Mouse (Mus musculus): Measurements from ENCODE around the gene Fam107b. TPM values are rescaled to one million over a fixed set of nuclear protein-coding genes. Genes with fewer than 3 reads are reported as not detected.

The Fam107b gene
- polyA plus RNA-seq, 1 experiment from 2014 or later, result 25.0 TPM

DNA sequence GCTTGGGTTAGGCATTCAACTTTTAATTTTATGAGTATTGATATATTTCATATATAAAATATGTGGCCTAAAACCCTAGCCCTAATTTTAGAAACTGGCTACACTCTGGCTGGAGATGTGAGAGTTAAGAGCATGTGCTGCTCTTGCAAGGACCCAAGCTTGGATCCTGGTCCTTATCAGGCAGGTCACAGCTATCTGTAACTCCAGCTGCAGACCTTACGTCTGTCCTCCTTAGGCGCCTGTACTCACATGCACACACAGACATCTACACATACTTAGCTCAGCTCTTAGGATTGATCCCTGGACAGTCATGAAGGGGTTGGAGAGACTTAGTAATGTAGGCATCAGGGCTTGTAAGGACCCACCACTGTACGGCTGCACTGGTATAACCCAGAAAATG, 205.3 kb downstream of the Fam107b start:
- Histone ChIP-seq H3K4me2 (ENCODE audit: low read depth, low read length) (no peak overlapping the region), H3K4me3 (ENCODE audit: low read depth, low read length) (no peak overlapping the region), H3K9me3 (replicated peaks; ENCODE audit: control insufficient read depth, low read length) (no peaks in the 10 kb centered on the region), H3K4me1 (ENCODE audit: control insufficient read depth, low read depth, low read length) (peaks cover 3% of the 10 kb centered on the region), H3K27ac (ENCODE audit: low read length) (no peak overlapping the region), H3K9ac (ENCODE audit: low read depth, low read length) (no peak overlapping the region), H3K27me3 (ENCODE audit: control insufficient read depth, insufficient read depth, low read depth, low read length) (no peaks in the 10 kb centered on the region), H3K36me3 (ENCODE audit: control insufficient read depth, insufficient read depth) (0 out of 2 replicates have a peak, but pooled peaks cover 2% of the 10 kb centered on the region)
- peak; percentile 82 for ATAC-seq (ENCODE audit: low read depth)
- WGBS (ENCODE audit: insufficient replicate concordance), result 42% methylated on average over 3 of the region's 3 CpGs

GRCm38 (mm10) chr2:3776045-3776444, 205.8 kb downstream of the Fam107b start:
- no peak for ATAC-seq (ENCODE audit: low read depth)
- Histone ChIP-seq H3K4me2 (ENCODE audit: low read depth, low read length) (no peak overlapping the region), H3K27ac (ENCODE audit: low read length) (no peak overlapping the region), H3K9me3 (replicated peaks; ENCODE audit: control insufficient read depth, low read length) (no peaks in the 10 kb centered on the region), H3K4me3 (ENCODE audit: low read depth, low read length) (no peak overlapping the region), H3K4me1 (ENCODE audit: control insufficient read depth, low read depth, low read length) (peaks cover 3% of the 10 kb centered on the region), H3K27me3 (ENCODE audit: control insufficient read depth, insufficient read depth, low read depth, low read length) (no peaks in the 10 kb centered on the region), H3K9ac (ENCODE audit: low read depth, low read length) (no peak overlapping the region), H3K36me3 (ENCODE audit: control insufficient read depth, insufficient read depth) (0 out of 2 replicates have a peak, but pooled peaks cover 2% of the 10 kb centered on the region)

DNA sequence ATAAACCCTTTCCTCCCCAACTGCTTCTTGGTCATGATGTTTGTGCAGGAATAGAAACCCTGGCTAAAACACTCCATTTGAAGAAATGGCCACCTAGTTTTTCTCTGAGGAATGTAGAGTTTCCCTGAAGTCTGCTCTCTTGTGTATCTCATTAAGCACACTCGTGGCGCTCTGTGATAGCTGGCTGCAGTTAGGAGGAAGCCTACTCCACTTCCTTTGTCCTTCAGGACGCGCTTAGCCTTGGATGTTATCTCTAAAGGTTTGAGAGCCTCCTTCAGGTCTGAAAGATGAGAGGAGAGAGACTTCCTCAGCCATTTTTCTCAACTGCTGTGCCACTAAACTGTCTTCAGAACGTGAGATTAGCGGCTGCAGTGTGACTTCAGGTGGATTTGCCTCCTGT, 207.4 kb downstream of the Fam107b start:
- Histone ChIP-seq H3K9ac (ENCODE audit: low read depth, low read length) (no peak overlapping the region), H3K4me3 (ENCODE audit: low read depth, low read length) (no peak overlapping the region), H3K9me3 (replicated peaks; ENCODE audit: control insufficient read depth, low read length) (no peaks in the 10 kb centered on the region), H3K36me3 (ENCODE audit: control insufficient read depth, insufficient read depth) (0 out of 2 replicates have a peak, but pooled peaks cover 2% of the 10 kb centered on the region), H3K4me2 (ENCODE audit: low read depth, low read length) (no peak overlapping the region), H3K4me1 (ENCODE audit: control insufficient read depth, low read depth, low read length) (peaks cover 3% of the 10 kb centered on the region), H3K27ac (ENCODE audit: low read length) (no peak overlapping the region), H3K27me3 (ENCODE audit: control insufficient read depth, insufficient read depth, low read depth, low read length) (no peaks in the 10 kb centered on the region)
- 27% methylated on average over 6 of the region's 6 CpGs for WGBS (ENCODE audit: insufficient replicate concordance)
- ATAC-seq (ENCODE audit: low read depth), result no peak

DNA sequence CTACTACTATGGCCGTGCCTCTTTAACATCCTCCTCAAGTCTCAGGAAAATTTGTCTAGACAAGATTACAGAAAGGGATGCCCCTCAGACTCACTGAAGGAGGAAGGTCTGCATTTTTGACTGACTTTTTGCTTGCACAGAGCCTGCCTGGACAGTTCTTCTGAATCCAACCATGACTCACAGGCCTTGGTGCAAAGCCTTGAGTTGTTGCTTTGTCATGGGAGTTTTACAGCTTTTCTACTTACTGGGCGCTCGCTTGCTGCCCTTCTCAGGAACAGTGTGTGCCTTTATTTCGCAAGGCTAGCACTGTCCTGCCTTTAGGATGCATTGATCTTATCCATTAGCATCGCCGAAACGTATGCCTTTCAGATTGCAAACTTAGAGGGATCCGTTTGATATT, 215.3 kb downstream of the Fam107b start:
- no peaks in the 10 kb centered on the region for H3K27me3 ChIP-seq (ENCODE audit: control insufficient read depth, insufficient read depth, low read depth, low read length)
- H3K4me1 ChIP-seq (ENCODE audit: control insufficient read depth, low read depth, low read length), result no peaks in the 10 kb centered on the region
- no peaks in the 10 kb centered on the region for H3K9me3 ChIP-seq (replicated peaks; ENCODE audit: control insufficient read depth, low read length)
- H3K27ac ChIP-seq (ENCODE audit: low read length), result no peak overlapping the region
- no peaks in the 10 kb centered on the region for H3K36me3 ChIP-seq (ENCODE audit: control insufficient read depth, insufficient read depth)
- H3K4me3 ChIP-seq (ENCODE audit: low read depth, low read length), result no peak overlapping the region
- no peak for ATAC-seq (ENCODE audit: low read depth)
- no peak overlapping the region for H3K9ac ChIP-seq (ENCODE audit: low read depth, low read length)
- 69% methylated on average over 8 of the region's 8 CpGs for WGBS (ENCODE audit: insufficient replicate concordance)
- H3K4me2 ChIP-seq (ENCODE audit: low read depth, low read length), result no peak overlapping the region

DNA sequence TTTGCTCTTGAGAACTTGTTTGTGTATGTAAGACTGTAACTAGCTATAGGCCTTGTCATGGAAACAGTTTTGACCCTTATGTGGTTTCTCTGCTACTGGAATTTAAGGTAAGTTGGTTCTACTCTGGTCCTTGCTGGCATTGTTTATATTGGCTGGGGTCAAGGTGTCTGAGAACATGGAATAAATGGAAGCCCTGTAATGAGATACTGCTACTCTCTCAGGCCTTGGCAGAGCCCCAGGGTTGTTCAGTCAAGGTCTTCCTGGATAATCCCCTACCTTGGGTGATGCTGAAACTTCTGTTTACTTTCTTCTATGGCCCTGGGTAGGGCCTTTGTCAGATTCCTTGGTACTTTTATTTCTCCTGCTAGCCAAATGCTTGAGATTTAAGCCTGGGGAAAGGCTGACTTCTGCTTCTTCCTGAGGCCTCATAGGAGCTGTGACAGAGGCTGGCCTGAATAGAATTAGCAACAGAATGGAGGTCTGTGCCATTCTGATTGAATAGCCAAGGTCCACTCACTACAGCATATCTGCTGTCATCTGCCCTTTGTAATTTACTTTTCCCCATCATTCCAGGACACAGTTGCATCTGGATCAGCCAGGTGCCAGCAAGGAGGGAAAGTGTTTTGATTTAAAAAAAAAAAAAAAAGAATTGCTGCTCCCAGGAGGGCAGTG, 217.6 kb downstream of the Fam107b start:
- Histone ChIP-seq H3K9me3 (replicated peaks; ENCODE audit: control insufficient read depth, low read length) (no peaks in the 10 kb centered on the region), H3K4me1 (ENCODE audit: control insufficient read depth, low read depth, low read length) (no peaks in the 10 kb centered on the region), H3K36me3 (ENCODE audit: control insufficient read depth, insufficient read depth) (no peaks in the 10 kb centered on the region), H3K27ac (ENCODE audit: low read length) (no peak overlapping the region), H3K9ac (ENCODE audit: low read depth, low read length) (no peak overlapping the region), H3K27me3 (ENCODE audit: control insufficient read depth, insufficient read depth, low read depth, low read length) (no peaks in the 10 kb centered on the region), H3K4me3 (ENCODE audit: low read depth, low read length) (no peak overlapping the region), H3K4me2 (ENCODE audit: low read depth, low read length) (no peak overlapping the region)
- no peak for ATAC-seq (ENCODE audit: low read depth)

GRCm38 (mm10) chr2:3788424-3788786, 218.1 kb downstream of the Fam107b start:
- Histone ChIP-seq H3K4me2 (ENCODE audit: low read depth, low read length) (no peak overlapping the region), H3K4me3 (ENCODE audit: low read depth, low read length) (no peak overlapping the region), H3K9me3 (replicated peaks; ENCODE audit: control insufficient read depth, low read length) (no peaks in the 10 kb centered on the region), H3K9ac (ENCODE audit: low read depth, low read length) (no peak overlapping the region), H3K36me3 (ENCODE audit: control insufficient read depth, insufficient read depth) (no peaks in the 10 kb centered on the region), H3K27me3 (ENCODE audit: control insufficient read depth, insufficient read depth, low read depth, low read length) (no peaks in the 10 kb centered on the region), H3K4me1 (ENCODE audit: control insufficient read depth, low read depth, low read length) (no peaks in the 10 kb centered on the region), H3K27ac (ENCODE audit: low read length) (no peak overlapping the region)
- ATAC-seq (ENCODE audit: low read depth), result no peak
- 20% methylated on average over 3 of the region's 3 CpGs for WGBS (ENCODE audit: insufficient replicate concordance)

GRCm38 (mm10) chr2:3796543-3796942, 226.3 kb downstream of the Fam107b start:
- 58% methylated on average over 5 of the region's 5 CpGs for WGBS (ENCODE audit: insufficient replicate concordance)
- no peak for ATAC-seq (ENCODE audit: low read depth)
- no peak overlapping the region for H3K4me2 ChIP-seq (ENCODE audit: low read depth, low read length)

GRCm38 (mm10) chr2:3799767-3800554, 229.7 kb downstream of the Fam107b start:
- H3K27me3 ChIP-seq (ENCODE audit: control insufficient read depth, insufficient read depth, low read depth, low read length), result no peaks in the 10 kb centered on the region
- H3K9me3 ChIP-seq (replicated peaks; ENCODE audit: control insufficient read depth, low read length), result no peaks in the 10 kb centered on the region
- ATAC-seq (ENCODE audit: low read depth), result 0 out of 2 replicates have a peak, but pooled peaks have one; percentile 11
- 5% methylated on average over 18 of the region's 18 CpGs for WGBS (ENCODE audit: insufficient replicate concordance)
- H3K4me1 ChIP-seq (ENCODE audit: control insufficient read depth, low read depth, low read length), result no peaks in the 10 kb centered on the region; the same call in 1 of the 2 replicates
- no peak overlapping the region for H3K27ac ChIP-seq (ENCODE audit: low read length)
- peak overlapping the region; percentile 39 for H3K4me3 ChIP-seq (ENCODE audit: low read depth, low read length)
- H3K36me3 ChIP-seq (ENCODE audit: control insufficient read depth, insufficient read depth), result no peaks in the 10 kb centered on the region
- peak overlapping the region; percentile 51 for H3K4me2 ChIP-seq (ENCODE audit: low read depth, low read length)
- H3K9ac ChIP-seq (ENCODE audit: low read depth, low read length), result peak overlapping the region; percentile 28; the same call in 1 of the 2 replicates

More at GRCm38 (mm10) chr2:3796543-3796942, 226.3 kb downstream of the Fam107b start:
- H3K9me3 ChIP-seq (replicated peaks; ENCODE audit: control insufficient read depth, low read length), result no peaks in the 10 kb centered on the region
- H3K9ac ChIP-seq (ENCODE audit: low read depth, low read length), result no peak overlapping the region
- H3K4me1 ChIP-seq (ENCODE audit: control insufficient read depth, low read depth, low read length), result no peaks in the 10 kb centered on the region; the same call in 1 of the 2 replicates
- H3K27ac ChIP-seq (ENCODE audit: low read length), result no peak overlapping the region
- H3K36me3 ChIP-seq (ENCODE audit: control insufficient read depth, insufficient read depth), result no peaks in the 10 kb centered on the region
- no peaks in the 10 kb centered on the region for H3K27me3 ChIP-seq (ENCODE audit: control insufficient read depth, insufficient read depth, low read depth, low read length)
- H3K4me3 ChIP-seq (ENCODE audit: low read depth, low read length), result no peak overlapping the region

- Histone ChIP-seq H3K36me3 (ENCODE audit: control insufficient read depth, insufficient read depth) (no peaks in the 10 kb centered on the region), H3K27ac (ENCODE audit: low read length) (no peak overlapping the region), H3K9me3 (replicated peaks; ENCODE audit: control insufficient read depth, low read length) (no peaks in the 10 kb centered on the region), H3K9ac (ENCODE audit: low read depth, low read length) (no peak overlapping the region), H3K4me2 (ENCODE audit: low read depth, low read length) (no peak overlapping the region), H3K4me1 (ENCODE audit: control insufficient read depth, low read depth, low read length) (no peaks in the 10 kb centered on the region; the same call in 1 of the 2 replicates), H3K4me3 (ENCODE audit: low read depth, low read length) (no peak overlapping the region), H3K27me3 (ENCODE audit: control insufficient read depth, insufficient read depth, low read depth, low read length) (no peaks in the 10 kb centered on the region)
- ATAC-seq (ENCODE audit: low read depth), result no peak
- 21% methylated on average over 5 of the region's 5 CpGs for WGBS (ENCODE audit: insufficient replicate concordance)
Observed at GRCm38 (mm10) chr2:3800555-3800878, 230.2 kb downstream of the Fam107b start.
